Mouse (Mus musculus) heart, adult 2 months (tissue): ENCODE measurements around the gene Arpc3.

Source experiments
- CTCF ChIP-seq: fragments of 200-600 bp; IDR thresholded peaks from 2 replicates; pipeline ENCODE4 v1.8.1; 2022; ENCODE audit warnings: antibody characterized with exemption, mild to moderate bottlenecking, moderate library complexity
- EP300 ChIP-seq: fragments of 200-500 bp; IDR thresholded peaks from 2 replicates; pipeline ENCODE4 v1.6.1; 2011; ENCODE audit warnings: low read depth, low read length, control low read depth; ENCODE audit not compliant: insufficient read depth
- POLR2A ChIP-seq: fragments of 200-500 bp; IDR thresholded peaks from 2 replicates; pipeline ENCODE4 v1.6.1; 2011; ENCODE audit warnings: mild to moderate bottlenecking, low read depth, low read length, control low read depth; ENCODE audit not compliant: insufficient read depth

DNA sequence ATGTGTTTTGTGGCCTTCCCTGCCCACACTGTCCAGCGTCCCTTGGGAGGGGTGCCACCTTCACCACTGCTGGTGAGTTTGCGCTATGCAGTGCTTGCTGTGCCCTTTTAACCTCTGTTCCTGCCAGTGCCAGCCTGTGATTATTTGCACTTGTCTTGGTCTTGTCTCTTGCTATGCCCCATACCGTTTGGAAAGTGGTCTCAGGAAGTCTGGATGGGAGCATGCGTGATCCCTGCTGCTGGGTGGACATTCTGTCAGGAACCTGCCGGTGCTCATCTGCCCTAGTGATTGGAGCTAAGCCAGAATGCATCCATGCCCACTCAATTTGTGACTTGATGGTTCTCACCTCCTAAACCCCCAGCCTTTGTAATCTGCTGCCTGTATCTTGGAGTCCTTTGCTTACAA lies 59.2 kb downstream of the Arpc3 start:
- peak; percentile 83; the same call in 1 of the 2 replicates for TF ChIP-seq POLR2A
- TF ChIP-seq CTCF, result peak; percentile 7; the same call in 1 of the 2 replicates
- TF ChIP-seq EP300, result peak; percentile 96
